Mouse (Mus musculus) lung, embryonic 16.5 days (tissue): ENCODE results near the gene Mrps34. TPM values are rescaled to one million over a fixed set of nuclear protein-coding genes. Genes with fewer than 3 reads are reported as not detected.
A peak's percentile ranks its signal among the peaks of the same experiment; 100 is the strongest.

ENCODE experiments used
- ATAC-seq: fragments of 200-750 bp; cut with Nextera tagmentation; 2 replicates; pipeline ENCODE4 v1.8.0; 2017; ENCODE audit warnings: low read depth, mild to moderate bottlenecking, moderate library complexity
- H3K27ac ChIP-seq: fragments of 300-500 bp; sonication (generic); 2 replicates; pipeline ENCODE4 v1.5.1; 2014; ENCODE audit warnings: mild to moderate bottlenecking, control low read depth, low read length
- H3K27me3 ChIP-seq: fragments of 300-500 bp; sonication (generic); 2 replicates; pipeline ENCODE4 v1.6.1; 2014; ENCODE audit warnings: low read depth, low read length, mixed read lengths; ENCODE audit not compliant: control insufficient read depth, insufficient read depth
- H3K36me3 ChIP-seq: fragments of 300-500 bp; sonication (generic); 2 replicates; pipeline ENCODE4 v1.6.1; 2014; ENCODE audit warnings: low read length; ENCODE audit not compliant: control insufficient read depth, insufficient read depth
- H3K4me1 ChIP-seq: fragments of 300-500 bp; sonication (generic); replicated peaks from 2 replicates; pipeline ENCODE4 v1.6.1; 2014; ENCODE audit warnings: low read length, mixed read lengths; ENCODE audit not compliant: control insufficient read depth, insufficient read depth
- H3K4me2 ChIP-seq: fragments of 300-500 bp; sonication (generic); 2 replicates; pipeline ENCODE4 v1.6.1; 2014; ENCODE audit warnings: low read depth, low read length, control low read depth
- H3K4me3 ChIP-seq: fragments of 300-500 bp; sonication (generic); 2 replicates; pipeline ENCODE4 v1.5.1; 2014; ENCODE audit warnings: mild to moderate bottlenecking, low read length, control low read depth
- H3K9ac ChIP-seq: fragments of 300-500 bp; sonication (generic); 2 replicates; pipeline ENCODE4 v1.6.1; 2014; ENCODE audit warnings: low read length, control low read depth
- H3K9me3 ChIP-seq: fragments of 300-500 bp; sonication (generic); 2 replicates; pipeline ENCODE4 v1.6.1; 2016; ENCODE audit warnings: low read length; ENCODE audit not compliant: control insufficient read depth
- WGBS: fragments of 180-500 bp; shearing (Covaris S2); extraction: QIAGEN DNeasy Blood & Tissue Kit; methylation state at CpG from one replicate; pipeline ENCODE4 v1.1.7; 2014; 5-methylcytosine and 5-hydroxymethylcytosine counted together
- polyA plus RNA-seq: library from polyadenylated mRNA; unstranded; fragments of >200 nt; fragmentation: Nextera tagmentation; extraction: Ambion mirVana; gene quantifications from 2 replicates; pipeline ENCODE4 v1.2.1, GENCODE M21; 2015

Gene Mrps34
- polyA plus RNA-seq, 1 experiment from 2014 or later, result 89.0 TPM

GRCm38 (mm10) chr17:24895571-24896240 is 790 bp downstream of the Mrps34 start:
- Histone ChIP-seq H3K36me3 (peaks cover 39% of the 10 kb centered on the region), H3K27me3 (no peaks in the 10 kb centered on the region), H3K4me2 (peak overlapping the region; percentile 97), H3K9me3 (no peaks in the 10 kb centered on the region), H3K4me1 (peaks cover 21% of the 10 kb centered on the region), H3K9ac (peak overlapping the region; percentile 96), H3K4me3 (peak overlapping the region; percentile 61), H3K27ac (peak overlapping the region; percentile 86)
- no peak for ATAC-seq
- 7% methylated on average over 23 of the region's 23 CpGs for WGBS

- peak; percentile 77 for ATAC-seq
- H3K9me3 ChIP-seq, result no peaks in the 10 kb centered on the region
- H3K4me3 ChIP-seq, result peak within 1 kb of the TSS; percentile 61
- H3K4me1 ChIP-seq, result peaks cover 21% of the 10 kb centered on the region
- peak within 1 kb of the TSS; percentile 97 for H3K4me2 ChIP-seq
- no peaks in the 10 kb centered on the region for H3K27me3 ChIP-seq
- peak within 1 kb of the TSS; percentile 96 for H3K9ac ChIP-seq
- 1% methylated on average over 50 of the region's 50 CpGs for WGBS
- peaks cover 37% of the 10 kb centered on the region for H3K36me3 ChIP-seq
- H3K27ac ChIP-seq, result peak within 1 kb of the TSS; percentile 86
Measured at GRCm38 (mm10) chr17:24896241-24896992, 1.5 kb downstream of the Mrps34 start, which contains the start of gene Nme3. TSS of gene Nme3 (plus strand) at chr17:24896500.

GRCm38 (mm10) chr17:24896993-24897269 is 2.0 kb downstream of the Mrps34 start:
- H3K27me3 ChIP-seq, result no peaks in the 10 kb centered on the region
- peaks cover 36% of the 10 kb centered on the region for H3K36me3 ChIP-seq
- H3K4me3 ChIP-seq, result peak overlapping the region; percentile 61
- 22% methylated on average over 11 of the region's 11 CpGs for WGBS
- peak overlapping the region; percentile 96 for H3K9ac ChIP-seq
- H3K9me3 ChIP-seq, result no peaks in the 10 kb centered on the region
- H3K4me1 ChIP-seq, result peaks cover 21% of the 10 kb centered on the region
- ATAC-seq, result no peak
- peak overlapping the region; percentile 97 for H3K4me2 ChIP-seq
- peak overlapping the region; percentile 54 for H3K27ac ChIP-seq

GRCm38 (mm10) chr17:24897600-24897999 is 2.7 kb downstream of the Mrps34 start:
- Histone ChIP-seq H3K4me1 (peaks cover 21% of the 10 kb centered on the region), H3K9me3 (no peaks in the 10 kb centered on the region), H3K4me2 (no peak overlapping the region), H3K9ac (no peak overlapping the region; the same call in 1 of the 2 replicates), H3K27ac (no peak overlapping the region), H3K36me3 (peaks cover 36% of the 10 kb centered on the region), H3K4me3 (no peak overlapping the region), H3K27me3 (no peaks in the 10 kb centered on the region)
- ATAC-seq, result no peak
- 71% methylated on average over 4 of the region's 4 CpGs for whole genome bisulfite sequencing

GRCm38 (mm10) chr17:24898041-24898854 is 3.3 kb downstream of the Mrps34 start:
- Histone ChIP-seq H3K36me3 (peaks cover 32% of the 10 kb centered on the region), H3K27me3 (no peaks in the 10 kb centered on the region), H3K4me1 (peaks cover 21% of the 10 kb centered on the region), H3K4me3 (no peak overlapping the region), H3K9ac (no peak overlapping the region), H3K4me2 (no peak overlapping the region), H3K9me3 (no peaks in the 10 kb centered on the region), H3K27ac (no peak overlapping the region)
- no peak for ATAC-seq
- WGBS, result 73% methylated on average over 4 of the region's 4 CpGs

GRCm38 (mm10) chr17:24899153-24899552 is 4.2 kb downstream of the Mrps34 start:
- WGBS, result 80% methylated on average over 5 of the region's 5 CpGs
- no peak for ATAC-seq
- peaks cover 37% of the 10 kb centered on the region for H3K36me3 ChIP-seq

GRCm38 (mm10) chr17:24900014-24900413 is 5.1 kb downstream of the Mrps34 start:
- H3K36me3 ChIP-seq, result peaks cover 43% of the 10 kb centered on the region

More at GRCm38 (mm10) chr17:24899153-24899552, 4.2 kb downstream of the Mrps34 start:
- Histone ChIP-seq H3K9me3 (no peaks in the 10 kb centered on the region), H3K27me3 (no peaks in the 10 kb centered on the region), H3K4me2 (no peak overlapping the region), H3K4me1 (peaks cover 17% of the 10 kb centered on the region), H3K27ac (no peak overlapping the region), H3K9ac (no peak overlapping the region), H3K4me3 (no peak overlapping the region)

GRCm38 (mm10) chr17:24902124-24902523 is 7.2 kb downstream of the Mrps34 start:
- WGBS, result 87% methylated on average over 5 of the region's 5 CpGs
- Histone ChIP-seq H3K27me3 (no peaks in the 10 kb centered on the region), H3K4me2 (no peak overlapping the region), H3K36me3 (peaks cover 52% of the 10 kb centered on the region), H3K9ac (no peak overlapping the region), H3K9me3 (no peaks in the 10 kb centered on the region), H3K4me1 (peaks cover 5% of the 10 kb centered on the region), H3K27ac (no peak overlapping the region), H3K4me3 (no peak overlapping the region)
- ATAC-seq, result no peak

More at GRCm38 (mm10) chr17:24900014-24900413, 5.1 kb downstream of the Mrps34 start:
- Histone ChIP-seq H3K9ac (no peak overlapping the region), H3K4me3 (no peak overlapping the region), H3K4me1 (peaks cover 15% of the 10 kb centered on the region), H3K27me3 (no peaks in the 10 kb centered on the region), H3K9me3 (no peaks in the 10 kb centered on the region), H3K4me2 (no peak overlapping the region), H3K27ac (no peak overlapping the region)
- 92% methylated on average over 6 of the region's 6 CpGs for WGBS
- ATAC-seq, result no peak
